Comparison of ENCODE assay signal across 11 mouse cellular contexts in genomic region chr15:99607388-99608113, GRCm38 (mm10). TPM values are rescaled to one million over a fixed set of nuclear protein-coding genes. Genes with fewer than 3 reads are reported as not detected.
DNase-seq lines count a peak whose midpoint lies in the region; ATAC-seq and TF ChIP-seq lines count a peak whose summit lies in the region.
"Had no signal": no experiment of that assay in that cellular context is flagged by ENCODE, and none has a peak within 500 bp of the region (broad histone marks: within the 10 kb centered on the region; RNA-seq: fewer than 3 reads in every experiment).

No protein-coding gene starts in this region.

- H3K4me2 ChIP-seq in midbrain, embryonic 12.5 days (replicated peaks): no peak overlapping the region

- H3K9ac ChIP-seq in midbrain, embryonic 12.5 days (replicated peaks): no peak overlapping the region

- no peak overlapping the region for H3K4me3 ChIP-seq in heart, embryonic 10.5 days
- no peak overlapping the region for H3K4me3 ChIP-seq in midbrain, embryonic 12.5 days
- H3K4me3 ChIP-seq in gastrocnemius, adult 2 months: no peak overlapping the region

- peak; percentile 54; the same call in 1 of the 2 replicates for ATAC-seq in midbrain, embryonic 12.5 days (ENCODE audit: low FRiP score, low read depth)

- H3K27ac ChIP-seq in heart, embryonic 10.5 days: peak overlapping the region; percentile 10; the same call in 1 of the 2 replicates
- no peak overlapping the region for H3K27ac ChIP-seq in midbrain, embryonic 12.5 days (replicated peaks)
- H3K27ac ChIP-seq in gastrocnemius, adult 2 months: no peak overlapping the region
- H3K27ac ChIP-seq: kidney, postnatal 0 days had no signal

- intact Hi-C loops in heart, postnatal 10 days (cut with DNase I): no loop called here
- intact Hi-C loops in gastrocnemius, adult 2 months (cut with DNase I): no loop called here

- TF ChIP-seq CTCF in gastrocnemius, adult 2 months (IDR thresholded peaks at IDR 0.05): no peak

- no peak for DNase-seq in heart, embryonic 10.5 days (ENCODE audit: low spot score)
- DNase-seq in heart, postnatal 10 days: no peak
- peak; percentile 73 to 74 for DNase-seq in cerebellum, postnatal 10 days
- peak; percentile 48 for DNase-seq in forelimb bud, embryonic 11.5 days (ENCODE audit: low read depth, low spot score)
- DNase-seq in thymus, postnatal 4 days: no peak
- no peak for DNase-seq in gastrocnemius, adult 2 months
- no peak for DNase-seq in thymus, adult 18-20 months
- DNase-seq: B cell, adult 2 months; lung, adult 2 months had no signal

- no peaks in the 10 kb centered on the region for H3K9me3 ChIP-seq in heart, embryonic 10.5 days
- H3K9me3 ChIP-seq in midbrain, embryonic 12.5 days: no peaks in the 10 kb centered on the region

- 28% methylated on average over 10 of the region's 10 CpGs for WGBS in heart, embryonic 10.5 days
- 13% methylated on average over 10 of the region's 10 CpGs for WGBS in midbrain, embryonic 12.5 days

- H3K36me3 ChIP-seq in heart, embryonic 10.5 days: no peaks in the 10 kb centered on the region
- H3K36me3 ChIP-seq in midbrain, embryonic 12.5 days: no peaks in the 10 kb centered on the region

- H3K4me1 ChIP-seq in heart, embryonic 10.5 days: peaks cover 58% of the 10 kb centered on the region
- peaks cover 48% of the 10 kb centered on the region for H3K4me1 ChIP-seq in midbrain, embryonic 12.5 days

- H3K27me3 ChIP-seq in heart, embryonic 10.5 days (ENCODE audit: insufficient read depth, poor library complexity, severe bottlenecking): peaks cover 74% of the 10 kb centered on the region
- peaks cover 30% of the 10 kb centered on the region for H3K27me3 ChIP-seq in midbrain, embryonic 12.5 days

RNA-seq across cellular contexts. Expression of gene Aqp6, which starts 6.4 kb away (rescaled TPM):
- 0.06 TPM in 1 of 2 replicates, not detected in the other for polyA plus RNA-seq in heart, embryonic 10.5 days (2016; fragmentation: Nextera tagmentation; extraction: Ambion mirVana)
- not detected for total RNA-seq in heart, postnatal 10 days (2021)
- polyA plus RNA-seq in midbrain, embryonic 12.5 days (2016; fragmentation: Nextera tagmentation; extraction: Ambion mirVana): 0.20 TPM in 1 of 2 replicates, not detected in the other
- not detected for total RNA-seq in gastrocnemius, adult 2 months (2021)
- polyA plus RNA-seq: lung, adult 2 months had no signal

RNA-seq across cellular contexts. Expression of gene Aqp5, which starts 17.0 kb away (rescaled TPM):
- 3.5 and 5.3 TPM in 2 replicates for polyA plus RNA-seq in heart, embryonic 10.5 days (2016; fragmentation: Nextera tagmentation; extraction: Ambion mirVana)
- total RNA-seq in heart, postnatal 10 days (2021): under 1 TPM; 0.38 to 0.74 TPM
- polyA plus RNA-seq in midbrain, embryonic 12.5 days (2016; fragmentation: Nextera tagmentation; extraction: Ambion mirVana): 0.50 and 1.0 TPM in 2 replicates
- total RNA-seq in gastrocnemius, adult 2 months (2021): not detected

RNA-seq across cellular contexts. Expression of gene Aqp2, which starts 28.7 kb away (rescaled TPM):
- polyA plus RNA-seq in heart, embryonic 10.5 days (2016; fragmentation: Nextera tagmentation; extraction: Ambion mirVana): 0.15 TPM in 1 of 2 replicates, not detected in the other
- total RNA-seq in heart, postnatal 10 days (2021): not detected
- polyA plus RNA-seq in midbrain, embryonic 12.5 days (2016; fragmentation: Nextera tagmentation; extraction: Ambion mirVana): not detected in 2 replicates
- not detected for total RNA-seq in gastrocnemius, adult 2 months (2021)

RNA-seq across cellular contexts. Expression of gene Racgap1, which starts 43.9 kb away (rescaled TPM):
- polyA plus RNA-seq in heart, embryonic 10.5 days (2016; fragmentation: Nextera tagmentation; extraction: Ambion mirVana): 138 TPM in 2 replicates
- 10 to 100 TPM; 28.7 to 29.6 TPM for total RNA-seq in heart, postnatal 10 days (2021)
- polyA plus RNA-seq in midbrain, embryonic 12.5 days (2016; fragmentation: Nextera tagmentation; extraction: Ambion mirVana): 223 TPM in 2 replicates
- under 1 TPM; 0.89 to 0.94 TPM for total RNA-seq in gastrocnemius, adult 2 months (2021)

Comparison
In these comparisons a context has a peak if more than half of its experiments do, and no peak if none do; other contexts are left out.
1. DNase-seq: peak in cerebellum, postnatal 10 days (2 of 2) and forelimb bud, embryonic 11.5 days (single experiment); none in heart, embryonic 10.5 days (single experiment), heart, postnatal 10 days (0 of 2), thymus, postnatal 4 days (single experiment), gastrocnemius, adult 2 months (single experiment) and thymus, adult 18-20 months (0 of 2).